Mouse (Mus musculus) WW6 (cell line): Measurements from ENCODE around the gene Ift80.
"Not testable (repeated sequence)": the region's sequence is repeated elsewhere in the genome, so short reads cannot be mapped to it uniquely, and the experiment has no call there.

ENCODE experiments used
- DNase-seq: peaks from one replicate; pipeline ENCODE4 v3.0.0-alpha.2; 2013; ENCODE audit warnings: low read depth, low spot score

Gene Ift80

GRCm38 (mm10) chr3:68986550-68986949 is 17.8 kb downstream of the Ift80 start:
- DNase-seq, result no peak

DNA sequence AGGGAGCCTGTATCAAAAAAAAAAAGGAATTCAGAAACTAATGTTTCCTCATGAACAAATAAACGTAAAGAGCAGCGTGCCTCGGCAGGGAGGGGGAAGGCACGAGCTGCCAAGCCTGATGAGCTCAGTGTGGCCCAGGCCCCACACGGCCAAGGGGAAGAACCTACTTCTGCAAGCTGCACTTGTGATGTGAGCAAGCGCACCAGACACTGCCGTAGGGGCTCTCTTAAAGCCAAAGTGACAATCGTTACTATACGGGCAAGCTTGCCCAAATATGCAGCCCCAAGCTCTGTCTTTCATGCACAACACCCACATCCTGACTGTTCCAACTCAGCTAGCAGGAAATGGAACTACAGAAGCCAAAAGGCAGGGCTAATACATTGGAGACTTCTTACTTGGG is 23.5 kb downstream of the Ift80 start:
- DNase-seq, result no peak

GRCm38 (mm10) chr3:68979187-68979586 is 25.2 kb downstream of the Ift80 start:
- DNase-seq, result no peak

DNA sequence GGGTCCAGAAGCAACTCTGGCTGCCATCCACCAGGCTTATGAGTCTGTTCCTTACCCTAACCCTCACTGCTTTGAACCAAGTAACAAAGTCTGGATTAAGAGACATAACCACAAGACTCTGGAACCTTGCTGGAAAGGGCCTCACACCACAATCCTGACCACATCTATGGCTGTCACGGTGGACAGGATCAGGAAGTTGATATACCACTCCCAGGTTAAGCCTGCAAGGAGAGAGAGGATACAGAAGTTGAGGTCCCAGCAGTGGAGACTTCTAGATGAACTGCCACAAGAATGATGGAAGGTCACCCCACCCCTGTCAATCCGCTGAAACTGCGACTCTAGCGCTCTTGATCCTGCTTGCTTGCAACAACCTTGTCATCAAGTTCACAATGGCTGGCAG is 26.7 kb downstream of the Ift80 start:
- DNase-seq, result no peak

GRCm38 (mm10) chr3:68975533-68976490 is 28.6 kb downstream of the Ift80 start:
- no peak for DNase-seq

GRCm38 (mm10) chr3:68974639-68975532 is 29.5 kb downstream of the Ift80 start:
- DNase-seq, result no peak

GRCm38 (mm10) chr3:68973574-68973973 is 30.8 kb downstream of the Ift80 start:
- no peak for DNase-seq

GRCm38 (mm10) chr3:68969091-68969590 is 35.2 kb downstream of the Ift80 start:
- no peak for DNase-seq

- no peak for DNase-seq
Observed at GRCm38 (mm10) chr3:68967404-68967803, 37.0 kb downstream of the Ift80 start.

- DNase-seq, result no peak
Observed at GRCm38 (mm10) chr3:68966527-68967285, 37.7 kb downstream of the Ift80 start.

DNA sequence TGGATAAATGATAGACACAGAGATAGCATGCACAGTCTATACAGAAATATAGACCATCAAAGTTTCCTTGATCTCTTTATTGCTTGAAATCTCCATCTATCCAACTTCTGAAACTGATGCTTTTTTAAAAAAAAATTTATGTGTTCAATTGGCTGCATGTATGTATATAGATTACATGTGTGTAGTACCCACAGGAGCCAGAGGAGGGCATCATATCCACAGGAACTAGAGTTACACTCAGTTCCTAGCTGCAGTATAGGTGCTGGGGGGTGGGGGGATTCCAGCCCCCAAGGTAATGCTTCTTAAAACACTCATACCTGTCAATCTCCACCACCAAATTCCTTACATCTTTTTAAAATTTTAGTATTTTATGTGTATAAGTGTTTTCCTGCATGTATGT is 39.7 kb downstream of the Ift80 start:
- peak; percentile 14 for DNase-seq

DNA sequence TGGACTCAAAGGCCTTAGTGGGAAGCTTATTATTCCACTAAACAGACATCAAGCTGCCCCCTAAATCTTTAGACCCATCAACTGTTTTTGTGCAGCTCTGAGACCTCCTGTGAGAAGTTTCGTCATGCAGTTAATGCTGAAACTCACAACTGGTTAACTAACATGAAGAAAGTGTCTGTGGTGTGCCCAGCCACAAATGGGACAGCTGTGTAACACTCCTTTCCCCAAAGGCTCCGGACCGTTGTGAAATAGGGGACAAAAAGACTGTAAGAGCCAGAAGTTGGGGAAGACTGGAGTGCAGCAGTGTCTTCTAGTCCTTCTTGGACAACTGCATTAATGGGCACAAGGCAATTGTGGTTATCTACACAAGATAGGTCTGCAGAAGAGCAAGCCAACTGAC is 47.0 kb downstream of the Ift80 start:
- DNase-seq, result no peak

DNA sequence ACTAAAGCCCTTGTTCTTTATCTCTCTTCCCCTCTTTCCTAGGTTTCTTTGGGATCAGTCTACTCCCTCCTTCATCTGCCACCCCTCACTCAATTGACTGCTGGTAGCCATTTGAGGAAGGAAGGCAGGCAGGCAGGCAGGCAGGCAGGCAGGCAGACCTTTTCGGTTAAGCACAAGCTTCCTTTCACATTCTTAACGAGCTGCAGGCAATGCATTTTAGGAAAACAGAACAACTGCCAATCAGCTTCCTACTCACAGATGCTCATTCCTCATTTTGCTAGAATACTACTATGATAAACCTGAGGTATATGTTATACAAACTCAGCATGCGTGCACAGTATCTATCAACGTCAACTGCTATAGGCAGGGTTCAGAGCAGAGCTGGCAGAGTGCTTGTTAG is 47.9 kb downstream of the Ift80 start:
- DNase-seq, result no peak

- no peak for DNase-seq
Observed at GRCm38 (mm10) chr3:68954487-68954886, 49.9 kb downstream of the Ift80 start.

DNA sequence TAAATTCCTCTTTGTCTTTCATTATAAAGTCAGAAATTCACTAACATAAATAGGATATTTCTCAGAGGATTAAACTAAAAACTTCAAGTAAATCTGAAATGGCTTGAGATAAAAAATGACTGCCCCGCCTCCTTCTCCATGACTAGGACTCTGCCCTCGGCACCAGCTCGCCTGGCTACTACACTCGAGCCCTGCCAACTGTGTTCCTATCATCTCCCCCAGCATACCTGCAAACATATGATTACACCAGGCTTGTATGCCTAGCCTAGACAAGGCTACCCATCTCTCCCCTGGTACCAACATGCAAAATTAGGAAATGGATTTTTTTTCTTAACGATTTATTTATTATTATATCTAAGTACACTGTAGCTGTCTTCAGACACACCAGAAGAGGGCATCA is 51.7 kb downstream of the Ift80 start:
- no peak for DNase-seq

DNA sequence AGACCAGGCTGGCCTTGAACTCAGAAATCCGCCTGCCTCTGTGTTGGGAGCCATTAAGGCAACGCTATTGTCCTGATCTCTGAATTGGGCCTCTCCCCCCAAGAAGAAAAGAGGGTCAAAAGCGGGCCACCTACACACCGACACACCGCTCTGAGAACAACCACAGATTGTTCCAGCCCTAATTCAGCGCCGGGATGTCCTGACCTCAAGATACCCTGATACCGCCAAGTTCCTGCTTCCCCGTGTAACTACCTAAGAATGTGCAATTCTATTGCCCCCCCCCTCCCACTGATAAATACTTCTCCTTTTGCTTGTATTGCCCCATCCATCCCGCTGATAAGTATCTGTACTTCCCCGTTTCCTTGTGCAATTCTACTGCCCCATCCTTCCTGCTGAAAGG is 52.4 kb downstream of the Ift80 start:
- not testable (repeated sequence) for DNase-seq

DNA sequence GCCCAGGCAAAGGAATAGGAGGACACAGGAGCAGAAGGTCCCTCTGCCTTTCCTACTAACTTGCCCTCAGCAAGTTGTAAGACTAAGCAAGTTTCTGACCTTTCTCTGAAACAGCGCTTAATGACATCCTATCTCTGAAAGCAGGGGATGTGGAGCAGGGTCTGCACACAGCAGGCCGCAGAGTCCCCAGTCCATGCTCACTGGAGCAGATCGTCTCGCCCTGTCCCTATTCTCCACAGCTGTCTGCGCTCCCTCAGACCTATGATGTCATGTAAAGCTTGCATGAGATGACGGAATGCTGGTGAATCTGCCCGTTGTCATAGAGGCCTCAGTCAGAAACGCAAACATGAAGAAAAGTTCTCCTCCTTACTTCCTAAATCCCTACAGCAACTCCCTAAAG is 55.0 kb downstream of the Ift80 start:
- DNase-seq, result no peak

- DNase-seq, result no peak
Observed at GRCm38 (mm10) chr3:68948918-68949317, 55.5 kb downstream of the Ift80 start.

GRCm38 (mm10) chr3:68941867-68942266 is 62.5 kb downstream of the Ift80 start:
- DNase-seq, result no peak

GRCm38 (mm10) chr3:68940311-68940710 is 64.1 kb downstream of the Ift80 start:
- no peak for DNase-seq

DNA sequence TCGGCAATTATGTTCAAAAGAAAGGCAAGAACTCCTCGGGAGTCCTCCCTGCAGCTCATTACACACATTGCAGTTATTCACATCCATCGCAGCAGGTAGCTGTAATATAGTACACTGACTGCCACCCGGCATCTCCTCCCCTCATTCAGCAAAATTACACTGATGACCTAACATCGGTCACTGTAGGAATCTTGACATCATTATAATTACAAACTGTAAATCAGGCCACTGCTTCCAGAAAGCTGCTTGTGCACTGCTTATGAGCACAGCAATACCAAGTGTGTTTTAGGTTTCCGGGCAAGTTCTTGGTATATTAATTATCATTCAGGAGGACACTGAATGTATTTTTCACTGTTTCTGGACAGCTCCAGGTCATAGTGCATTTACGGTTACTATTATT is 65.1 kb downstream of the Ift80 start:
- DNase-seq, result no peak

GRCm38 (mm10) chr3:68936709-68937108 is 67.7 kb downstream of the Ift80 start:
- DNase-seq, result no peak
